ENCODE assay signal across 8 mouse cellular contexts in genomic region chr9:41190745-41191482, GRCm38 (mm10). TPM values are rescaled to one million over a fixed set of nuclear protein-coding genes. Genes with fewer than 3 reads are reported as not detected.
DNase-seq lines count a peak whose midpoint lies in the region; ATAC-seq lines count a peak whose summit lies in the region.

No protein-coding gene starts in this region.

- DNase-seq in R1 (ENCODE audit: low read depth, low spot score): peak; percentile 69
- peak; percentile 89 to 92 for DNase-seq in cerebellum, postnatal 10 days
- peak; percentile 80 to 87 for DNase-seq in frontal cortex, postnatal 14 days (ENCODE audit: low spot score in 2 of 2)
- DNase-seq in hindlimb bud, embryonic 11.5 days (ENCODE audit: extremely low spot score, low read depth, low spot score): peak; percentile 62
- peak; percentile 90 to 91 for DNase-seq in left cerebral cortex, adult 18-20 months (ENCODE audit: low spot score in 2 of 2)
- peak; percentile 92 to 93 for DNase-seq in right cerebral cortex, postnatal 10 days (ENCODE audit: low spot score in 2 of 2)
- peak; percentile 23 for DNase-seq in urinary bladder, postnatal 10 days (ENCODE audit: low spot score)

- peak; percentile 96 for ATAC-seq in megakaryocyte, adult 5-6 weeks (ENCODE audit: poor library complexity, severe bottlenecking)

RNA-seq across cellular contexts. Expression of gene Ubash3b, which starts 29.4 kb away (rescaled TPM):
- 10 to 100 TPM; 24.7 to 26.0 TPM for total RNA-seq in left cerebral cortex, adult 18-20 months (2021)
- total RNA-seq in megakaryocyte, adult 5-6 weeks (2015): 21.6 and 26.5 TPM in 2 replicates
- 14.8 and 15.1 TPM in 2 replicates for total RNA-seq in megakaryocyte, adult 5-6 weeks (2017)

Comparison
In these comparisons a context has a peak if more than half of its experiments do, and no peak if none do; other contexts are left out.
1. Peak in every context shown above with its lines: DNase-seq and ATAC-seq.
2. DNase-seq: peak in every context shown above with its lines; median percentile 92 in right cerebral cortex, postnatal 10 days; 90 in cerebellum, postnatal 10 days; 90 in left cerebral cortex, adult 18-20 months; 84 in frontal cortex, postnatal 14 days; 69 in R1; 62 in hindlimb bud, embryonic 11.5 days; 23 in urinary bladder, postnatal 10 days.